Mouse (Mus musculus): ENCODE measurements around the gene Pomc. TPM values are rescaled to one million over a fixed set of nuclear protein-coding genes. Genes with fewer than 3 reads are reported as not detected.
"Not testable (repeated sequence)": the region's sequence is repeated elsewhere in the genome, so short reads cannot be mapped to it uniquely, and the experiment has no call there.

Gene Pomc
- total RNA-seq (2021), result under 1 TPM in 1 of 2 experiments, not detected in 1; 0.26 TPM

GRCm38 (mm10) chr12:3954651-3955050 lies at the start of gene Pomc:
Pomc (plus strand) TSS chr12:3954951.
- DNase-seq (ENCODE audit: low spot score), result no peak
- intact Hi-C loops (cut with DNase I), result no loop called here

GRCm38 (mm10) chr12:3905436-3905835 lies 49.3 kb upstream of the Pomc start:
- DNase-seq (ENCODE audit: low spot score), result no peak
- intact Hi-C loops (cut with DNase I), result no loop called here

- DNase-seq (ENCODE audit: low spot score), result no peak
- intact Hi-C loops (cut with DNase I), result no loop called here
Observed at GRCm38 (mm10) chr12:3906308-3906707, 48.4 kb upstream of the Pomc start.

GRCm38 (mm10) chr12:3907008-3907407 lies 47.7 kb upstream of the Pomc start:
- intact Hi-C loops (cut with DNase I), result no loop called here
- DNase-seq (ENCODE audit: low spot score), result no peak

- intact Hi-C loops (cut with DNase I), result no loop called here
- DNase-seq (ENCODE audit: low spot score), result no peak
Observed at GRCm38 (mm10) chr12:3907418-3907817, 47.3 kb upstream of the Pomc start.

- intact Hi-C loops (cut with DNase I), result no loop called here
- no peak for DNase-seq (ENCODE audit: low spot score)
Observed at GRCm38 (mm10) chr12:3910466-3911093, 44.2 kb upstream of the Pomc start.

- intact Hi-C loops (cut with DNase I), result no loop called here
- no peak for DNase-seq (ENCODE audit: low spot score)
Observed at GRCm38 (mm10) chr12:3911831-3912348, 42.9 kb upstream of the Pomc start.

GRCm38 (mm10) chr12:3915852-3916251 lies 38.9 kb upstream of the Pomc start:
- intact Hi-C loops (cut with DNase I), result no loop called here
- DNase-seq (ENCODE audit: low spot score), result no peak

- intact Hi-C loops (cut with DNase I), result no loop called here
- no peak for DNase-seq (ENCODE audit: low spot score)
Observed at GRCm38 (mm10) chr12:3917668-3918341, 36.9 kb upstream of the Pomc start.

GRCm38 (mm10) chr12:3918577-3918976 lies 36.2 kb upstream of the Pomc start:
- intact Hi-C loops (cut with DNase I), result no loop called here

GRCm38 (mm10) chr12:3919423-3919822 lies 35.3 kb upstream of the Pomc start:
- intact Hi-C loops (cut with DNase I), result no loop called here
- DNase-seq (ENCODE audit: low spot score), result no peak

More at GRCm38 (mm10) chr12:3918577-3918976, 36.2 kb upstream of the Pomc start:
- no peak for DNase-seq (ENCODE audit: low spot score)

GRCm38 (mm10) chr12:3926127-3926526 lies 28.6 kb upstream of the Pomc start:
- intact Hi-C loops (cut with DNase I), result loop anchor here (1.0 to 10.0 kb wide), 5 partner anchors 57 to 629 kb away; no protein-coding TSS in a partner anchor
- DNase-seq (ENCODE audit: low spot score), result no peak

GRCm38 (mm10) chr12:3928841-3929240 lies 25.9 kb upstream of the Pomc start:
- no peak for DNase-seq (ENCODE audit: low spot score)
- intact Hi-C loops (cut with DNase I), result loop anchor here (5.0 to 10.0 kb wide), 3 partner anchors 234 to 626 kb away; no protein-coding TSS in a partner anchor

- DNase-seq (ENCODE audit: low spot score); intact Hi-C loops (cut with DNase I): not testable (repeated sequence)
Observed at GRCm38 (mm10) chr12:3930090-3930865, 24.5 kb upstream of the Pomc start.

GRCm38 (mm10) chr12:3942026-3942425 lies 12.7 kb upstream of the Pomc start:
- intact Hi-C loops (cut with DNase I), result no loop called here
- no peak for DNase-seq (ENCODE audit: low spot score)

- no peak for DNase-seq (ENCODE audit: low spot score)
- intact Hi-C loops (cut with DNase I), result no loop called here
Observed at GRCm38 (mm10) chr12:3944454-3945073, 10.2 kb upstream of the Pomc start.

GRCm38 (mm10) chr12:3947503-3947902 lies 7.2 kb upstream of the Pomc start:
- no peak for DNase-seq (ENCODE audit: low spot score)
- intact Hi-C loops (cut with DNase I), result no loop called here

- DNase-seq (ENCODE audit: low spot score), result no peak
- intact Hi-C loops (cut with DNase I), result no loop called here
Observed at GRCm38 (mm10) chr12:3955371-3955770, 620 bp downstream of the Pomc start.

GRCm38 (mm10) chr12:3956351-3956750 lies 1.6 kb downstream of the Pomc start:
- DNase-seq (ENCODE audit: low spot score), result no peak
- intact Hi-C loops (cut with DNase I), result no loop called here

Data from heart, postnatal 25 days (tissue).